Mouse (Mus musculus): Measurements from ENCODE around the gene Clec3a. TPM values are rescaled to one million over a fixed set of nuclear protein-coding genes. Genes with fewer than 3 reads are reported as not detected.
A peak's percentile ranks its signal among the peaks of the same experiment; 100 is the strongest.

Clec3a gene
- polyA plus RNA-seq, 1 experiment from 2014 or later: 0.62 TPM

GRCm38 (mm10) chr8:114401679-114402078 is 16.2 kb upstream of the Clec3a start:
- WGBS: 65% methylated on average over 7 of the region's 7 CpGs
- Histone ChIP-seq H3K27me3 (ENCODE audit: control insufficient read depth, insufficient read depth, low read length) (no peaks in the 10 kb centered on the region), H3K4me3 (ENCODE audit: low read depth, low read length) (no peak overlapping the region), H3K9me3 (ENCODE audit: control insufficient read depth, low read depth, low read length) (no peaks in the 10 kb centered on the region), H3K36me3 (ENCODE audit: control insufficient read depth, insufficient read depth, low read length) (no peaks in the 10 kb centered on the region), H3K4me1 (ENCODE audit: control insufficient read depth, insufficient read depth, low read length) (no peaks in the 10 kb centered on the region), H3K27ac (ENCODE audit: low read length) (no peak overlapping the region), H3K9ac (replicated peaks; ENCODE audit: low read depth, low read length) (no peak overlapping the region), H3K4me2 (replicated peaks; ENCODE audit: low read depth, low read length) (no peak overlapping the region)
- no peak for ATAC-seq (ENCODE audit: insufficient number of reproducible peaks, insufficient read depth, low FRiP score, low read depth)

DNA sequence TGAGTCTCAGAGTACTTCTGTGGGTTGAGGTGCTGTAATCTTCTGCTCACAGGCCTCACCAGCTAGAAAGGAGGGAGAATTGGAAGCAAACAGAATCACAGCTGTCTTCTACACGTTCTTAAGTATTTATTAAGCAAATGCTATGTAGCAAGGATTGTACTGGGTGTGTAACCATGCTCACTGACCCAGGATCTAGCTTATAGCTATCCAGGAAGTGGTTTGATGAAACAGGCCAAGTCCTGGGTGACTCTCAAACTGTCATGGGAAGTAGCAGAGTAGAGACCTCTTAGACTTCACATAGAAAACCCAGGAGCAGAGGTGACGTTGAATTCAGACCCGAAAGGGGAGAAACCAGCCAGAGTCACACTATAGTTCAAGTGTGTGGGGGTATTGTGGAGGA is 6.5 kb upstream of the Clec3a start:
- WGBS: 72% methylated on average over 3 of the region's 3 CpGs

DNA sequence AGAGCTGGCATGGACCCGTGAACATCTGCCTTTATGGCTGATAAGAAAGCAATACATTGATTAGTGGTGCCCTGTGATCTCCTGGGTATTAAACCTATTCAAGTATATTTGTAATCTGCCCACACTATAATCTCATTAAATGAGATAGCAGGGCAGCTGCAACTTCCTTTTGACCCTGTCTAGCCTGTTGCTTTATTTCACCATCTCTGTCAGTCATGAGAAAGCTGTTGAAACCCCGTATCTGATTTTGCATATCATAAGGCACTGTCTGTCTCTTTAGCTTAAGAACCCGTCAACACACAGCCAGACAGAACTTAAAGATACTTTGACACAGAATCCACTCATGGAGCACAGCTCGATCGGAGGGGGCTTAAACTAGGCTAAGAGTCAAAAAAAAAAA is 600 bp downstream of the Clec3a start:
- no peak overlapping the region for H3K27ac ChIP-seq (ENCODE audit: low read length)
- H3K36me3 ChIP-seq (ENCODE audit: control insufficient read depth, insufficient read depth, low read length): no peaks in the 10 kb centered on the region
- H3K4me1 ChIP-seq (ENCODE audit: control insufficient read depth, insufficient read depth, low read length): no peaks in the 10 kb centered on the region
- 81% methylated on average over 5 of the region's 5 CpGs for WGBS
- H3K4me3 ChIP-seq (ENCODE audit: low read depth, low read length): no peak overlapping the region
- H3K9ac ChIP-seq (replicated peaks; ENCODE audit: low read depth, low read length): no peak overlapping the region
- no peak overlapping the region for H3K4me2 ChIP-seq (replicated peaks; ENCODE audit: low read depth, low read length)
- no peaks in the 10 kb centered on the region for H3K27me3 ChIP-seq (ENCODE audit: control insufficient read depth, insufficient read depth, low read length)
- no peak for ATAC-seq (ENCODE audit: insufficient number of reproducible peaks, insufficient read depth, low FRiP score, low read depth)
- no peaks in the 10 kb centered on the region for H3K9me3 ChIP-seq (ENCODE audit: control insufficient read depth, low read depth, low read length)

More for the DNA sequence above, 6.5 kb upstream of the Clec3a start:
- H3K27ac ChIP-seq (ENCODE audit: low read length): no peak overlapping the region
- no peaks in the 10 kb centered on the region for H3K36me3 ChIP-seq (ENCODE audit: control insufficient read depth, insufficient read depth, low read length)
- no peak overlapping the region for H3K4me3 ChIP-seq (ENCODE audit: low read depth, low read length)
- no peaks in the 10 kb centered on the region for H3K4me1 ChIP-seq (ENCODE audit: control insufficient read depth, insufficient read depth, low read length)
- no peaks in the 10 kb centered on the region for H3K27me3 ChIP-seq (ENCODE audit: control insufficient read depth, insufficient read depth, low read length)
- no peaks in the 10 kb centered on the region for H3K9me3 ChIP-seq (ENCODE audit: control insufficient read depth, low read depth, low read length)
- no peak overlapping the region for H3K9ac ChIP-seq (replicated peaks; ENCODE audit: low read depth, low read length)
- H3K4me2 ChIP-seq (replicated peaks; ENCODE audit: low read depth, low read length): no peak overlapping the region
- ATAC-seq (ENCODE audit: insufficient number of reproducible peaks, insufficient read depth, low FRiP score, low read depth): no peak

DNA sequence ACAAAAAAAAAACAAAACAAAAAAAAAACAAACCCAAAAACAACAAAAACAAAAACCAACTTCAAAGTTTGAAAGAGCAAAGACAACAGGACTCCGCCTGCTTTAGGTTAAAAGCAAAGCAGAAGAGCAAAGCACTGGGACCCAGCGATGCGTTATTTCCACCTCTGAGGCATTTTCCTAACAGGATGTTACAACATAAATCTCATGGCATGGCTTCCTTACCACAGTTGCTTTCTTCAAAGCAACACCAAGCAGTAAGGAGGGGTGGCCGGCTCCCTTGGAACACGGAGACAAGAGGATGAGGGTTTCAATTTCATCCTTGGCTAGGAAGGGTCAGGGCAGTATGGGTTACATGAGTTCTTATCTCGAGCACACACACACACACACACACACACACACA is 1.0 kb downstream of the Clec3a start:
- no peak overlapping the region for H3K4me2 ChIP-seq (replicated peaks; ENCODE audit: low read depth, low read length)
- H3K9me3 ChIP-seq (ENCODE audit: control insufficient read depth, low read depth, low read length): no peaks in the 10 kb centered on the region
- H3K4me3 ChIP-seq (ENCODE audit: low read depth, low read length): no peak overlapping the region
- no peak for ATAC-seq (ENCODE audit: insufficient number of reproducible peaks, insufficient read depth, low FRiP score, low read depth)
- H3K27ac ChIP-seq (ENCODE audit: low read length): no peak overlapping the region
- WGBS: 66% methylated on average over 6 of the region's 6 CpGs
- H3K4me1 ChIP-seq (ENCODE audit: control insufficient read depth, insufficient read depth, low read length): no peaks in the 10 kb centered on the region
- no peaks in the 10 kb centered on the region for H3K36me3 ChIP-seq (ENCODE audit: control insufficient read depth, insufficient read depth, low read length)
- no peak overlapping the region for H3K9ac ChIP-seq (replicated peaks; ENCODE audit: low read depth, low read length)
- no peaks in the 10 kb centered on the region for H3K27me3 ChIP-seq (ENCODE audit: control insufficient read depth, insufficient read depth, low read length)

- 72% methylated on average over 4 of the region's 4 CpGs for WGBS
- Histone ChIP-seq H3K4me2 (replicated peaks; ENCODE audit: low read depth, low read length) (no peak overlapping the region), H3K9me3 (ENCODE audit: control insufficient read depth, low read depth, low read length) (no peaks in the 10 kb centered on the region), H3K4me1 (ENCODE audit: control insufficient read depth, insufficient read depth, low read length) (no peaks in the 10 kb centered on the region), H3K4me3 (ENCODE audit: low read depth, low read length) (no peak overlapping the region), H3K27ac (ENCODE audit: low read length) (no peak overlapping the region), H3K9ac (replicated peaks; ENCODE audit: low read depth, low read length) (no peak overlapping the region), H3K27me3 (ENCODE audit: control insufficient read depth, insufficient read depth, low read length) (no peaks in the 10 kb centered on the region), H3K36me3 (ENCODE audit: control insufficient read depth, insufficient read depth, low read length) (no peaks in the 10 kb centered on the region)
- no peak for ATAC-seq (ENCODE audit: insufficient number of reproducible peaks, insufficient read depth, low FRiP score, low read depth)
These were observed 3.7 kb downstream of the Clec3a start for GRCm38 (mm10) chr8:114421544-114421943.

GRCm38 (mm10) chr8:114438236-114438635 is 20.4 kb downstream of the Clec3a start:
- H3K36me3 ChIP-seq (ENCODE audit: control insufficient read depth, insufficient read depth, low read length): no peaks in the 10 kb centered on the region
- H3K4me1 ChIP-seq (ENCODE audit: control insufficient read depth, insufficient read depth, low read length): peaks cover 5% of the 10 kb centered on the region; the same call in 1 of the 2 replicates
- no peak overlapping the region for H3K4me3 ChIP-seq (ENCODE audit: low read depth, low read length)
- H3K27me3 ChIP-seq (ENCODE audit: control insufficient read depth, insufficient read depth, low read length): no peaks in the 10 kb centered on the region
- no peak overlapping the region for H3K27ac ChIP-seq (ENCODE audit: low read length)
- 13% methylated on average over 6 of the region's 6 CpGs for WGBS
- H3K9ac ChIP-seq (replicated peaks; ENCODE audit: low read depth, low read length): no peak overlapping the region
- no peak overlapping the region for H3K4me2 ChIP-seq (replicated peaks; ENCODE audit: low read depth, low read length)
- ATAC-seq (ENCODE audit: insufficient number of reproducible peaks, insufficient read depth, low FRiP score, low read depth): no peak
- H3K9me3 ChIP-seq (ENCODE audit: control insufficient read depth, low read depth, low read length): no peaks in the 10 kb centered on the region

GRCm38 (mm10) chr8:114439334-114440204 is 21.7 kb downstream of the Clec3a start, which contains the start of gene Wwox:
TSS of gene Wwox (plus strand) at chr8:114439655.
- peak within 1 kb of the TSS; percentile 55 for H3K9ac ChIP-seq (replicated peaks; ENCODE audit: low read depth, low read length)
- ATAC-seq (ENCODE audit: insufficient number of reproducible peaks, insufficient read depth, low FRiP score, low read depth): peak; percentile 97
- H3K4me2 ChIP-seq (replicated peaks; ENCODE audit: low read depth, low read length): peak within 1 kb of the TSS; percentile 81
- no peaks in the 10 kb centered on the region for H3K9me3 ChIP-seq (ENCODE audit: control insufficient read depth, low read depth, low read length)
- H3K27ac ChIP-seq (ENCODE audit: low read length): peak within 1 kb of the TSS; percentile 71; the same call in 1 of the 2 replicates
- H3K4me3 ChIP-seq (ENCODE audit: low read depth, low read length): peak within 1 kb of the TSS; percentile 76
- no peaks in the 10 kb centered on the region for H3K27me3 ChIP-seq (ENCODE audit: control insufficient read depth, insufficient read depth, low read length)
- peaks cover 5% of the 10 kb centered on the region; the same call in 1 of the 2 replicates for H3K4me1 ChIP-seq (ENCODE audit: control insufficient read depth, insufficient read depth, low read length)
- no peaks in the 10 kb centered on the region for H3K36me3 ChIP-seq (ENCODE audit: control insufficient read depth, insufficient read depth, low read length)
- under 1% methylated on average over 52 of the region's 54 CpGs for WGBS

DNA sequence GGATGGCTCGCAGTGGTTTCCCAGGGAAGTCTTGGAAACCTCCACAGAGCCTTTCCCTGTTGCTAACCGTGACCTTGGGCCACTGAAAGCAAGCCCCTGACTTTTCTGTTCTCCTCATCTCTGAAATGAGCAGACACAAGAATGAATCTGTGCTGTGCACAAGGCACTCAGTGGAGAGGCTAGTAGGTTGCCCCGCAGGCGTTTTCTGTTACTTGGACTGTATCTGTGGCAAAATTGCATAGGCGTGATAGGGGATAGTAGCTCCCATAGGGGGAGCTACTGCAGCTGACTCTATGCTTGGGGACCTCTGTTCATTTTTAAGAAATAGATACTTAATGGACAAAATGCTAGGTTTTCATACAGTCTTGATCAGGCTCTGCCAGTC is 22.3 kb downstream of the Clec3a start:
- ATAC-seq (ENCODE audit: insufficient number of reproducible peaks, insufficient read depth, low FRiP score, low read depth): no peak

More for the DNA sequence above, 22.3 kb downstream of the Clec3a start:
- WGBS: 18% methylated on average over 5 of the region's 5 CpGs
- H3K36me3 ChIP-seq (ENCODE audit: control insufficient read depth, insufficient read depth, low read length): no peaks in the 10 kb centered on the region
- no peaks in the 10 kb centered on the region for H3K9me3 ChIP-seq (ENCODE audit: control insufficient read depth, low read depth, low read length)
- H3K4me1 ChIP-seq (ENCODE audit: control insufficient read depth, insufficient read depth, low read length): peaks cover 5% of the 10 kb centered on the region; the same call in 1 of the 2 replicates
- peak overlapping the region; percentile 76 for H3K4me3 ChIP-seq (ENCODE audit: low read depth, low read length)
- peak overlapping the region; percentile 81 for H3K4me2 ChIP-seq (replicated peaks; ENCODE audit: low read depth, low read length)
- H3K27ac ChIP-seq (ENCODE audit: low read length): no peak overlapping the region
- peak overlapping the region; percentile 55; the same call in 1 of the 2 replicates for H3K9ac ChIP-seq (replicated peaks; ENCODE audit: low read depth, low read length)
- H3K27me3 ChIP-seq (ENCODE audit: control insufficient read depth, insufficient read depth, low read length): no peaks in the 10 kb centered on the region
